Mouse (Mus musculus) hindbrain, embryonic 11.5 days (tissue): ENCODE results near the gene Gpr137. TPM values are rescaled to one million over a fixed set of nuclear protein-coding genes. Genes with fewer than 3 reads are reported as not detected.
A peak's percentile ranks its signal among the peaks of the same experiment; 100 is the strongest.

Experiments used
- ATAC-seq: fragments of 200-750 bp; cut with Nextera tagmentation; 2 replicates; pipeline ENCODE4 v1.8.0; 2017; ENCODE audit warnings: mild to moderate bottlenecking, moderate TSS enrichment, moderate library complexity; ENCODE audit not compliant: low FRiP score
- DNase-seq: peaks from one replicate; pipeline ENCODE4 v3.0.0-alpha.2; 2015; ENCODE audit warnings: low spot score
- H3K27ac ChIP-seq: fragments of 300-500 bp; sonication (generic); 2 replicates; pipeline ENCODE4 v1.5.1; 2014; ENCODE audit warnings: mild to moderate bottlenecking, low read depth, low read length
- H3K27me3 ChIP-seq: fragments of 300-500 bp; sonication (generic); 2 replicates; pipeline ENCODE4 v1.6.1; 2014; ENCODE audit warnings: mild to moderate bottlenecking, low read length, moderate library complexity, mixed read lengths; ENCODE audit not compliant: control insufficient read depth, insufficient read depth
- H3K36me3 ChIP-seq: fragments of 300-500 bp; sonication (generic); 2 replicates; pipeline ENCODE4 v1.6.1; 2014; ENCODE audit warnings: mild to moderate bottlenecking, low read length, moderate library complexity, mixed read lengths; ENCODE audit not compliant: control insufficient read depth, insufficient read depth
- H3K4me1 ChIP-seq: fragments of 300-500 bp; sonication (generic); replicated peaks from 2 replicates; pipeline ENCODE4 v1.6.1; 2014; ENCODE audit warnings: low read length, mixed read lengths; ENCODE audit not compliant: control insufficient read depth, insufficient read depth
- H3K4me2 ChIP-seq: fragments of 300-500 bp; sonication (generic); replicated peaks from 2 replicates; pipeline ENCODE4 v1.6.1; 2014; ENCODE audit warnings: mild to moderate bottlenecking, low read depth, low read length
- H3K4me3 ChIP-seq: fragments of 300-500 bp; sonication (generic); 2 replicates; pipeline ENCODE4 v1.5.1; 2014; ENCODE audit warnings: low read depth, low read length
- H3K9ac ChIP-seq: fragments of 300-500 bp; sonication (generic); 2 replicates; pipeline ENCODE4 v1.6.1; 2014; ENCODE audit warnings: low read depth, low read length
- H3K9me3 ChIP-seq: fragments of 300-500 bp; sonication (generic); 2 replicates; pipeline ENCODE4 v1.6.1; 2016; ENCODE audit warnings: low read length; ENCODE audit not compliant: control insufficient read depth
- WGBS: fragments of 180-500 bp; shearing (Covaris S2); extraction: QIAGEN DNeasy Blood & Tissue Kit; methylation state at CpG from one replicate; pipeline ENCODE4 v1.1.7; 2014; 5-methylcytosine and 5-hydroxymethylcytosine counted together
- polyA plus RNA-seq: library from polyadenylated mRNA; unstranded; fragments of >200 nt; fragmentation: Nextera tagmentation; extraction: Ambion mirVana; gene quantifications from 2 replicates; pipeline ENCODE4 v1.2.1, GENCODE M21; 2014

Gpr137 gene
- polyA plus RNA-seq, 1 experiment from 2014 or later: 27.9 TPM

GRCm38 (mm10) chr19:6975537-6976521 lies 33.5 kb upstream of the Gpr137 start, which contains the start of gene Plcb3:
Gene Plcb3, minus strand, starts transcription at chr19:6976470.
- no peak for ATAC-seq

GRCm38 (mm10) chr19:6974211-6975205 lies 32.2 kb upstream of the Gpr137 start, which contains the start of gene Ppp1r14b:
Gene Ppp1r14b, plus strand, starts transcription at chr19:6974968.
- peak within 1 kb of the TSS; percentile 93 for H3K27ac ChIP-seq
- peak within 1 kb of the TSS; percentile 88 for H3K9ac ChIP-seq
- peak; percentile 69 for ATAC-seq
- peak within 1 kb of the TSS; percentile 91 for H3K4me2 ChIP-seq
- peaks cover 7% of the 10 kb centered on the region; the same call in 1 of the 2 replicates for H3K36me3 ChIP-seq
- under 1% methylated on average over 69 of the region's 84 CpGs for WGBS
- H3K9me3 ChIP-seq: no peaks in the 10 kb centered on the region
- H3K4me3 ChIP-seq: peak within 1 kb of the TSS; percentile 88
- peak; percentile 92 for DNase-seq
- H3K4me1 ChIP-seq: peaks cover 12% of the 10 kb centered on the region
- H3K27me3 ChIP-seq: peaks cover 2% of the 10 kb centered on the region

More at GRCm38 (mm10) chr19:6975537-6976521, 33.5 kb upstream of the Gpr137 start, which contains the start of gene Plcb3:
- no peaks in the 10 kb centered on the region for H3K9me3 ChIP-seq
- DNase-seq: peak; percentile 82
- no peaks in the 10 kb centered on the region for H3K27me3 ChIP-seq
- WGBS: 1% methylated on average over 16 of the region's 16 CpGs
- H3K4me3 ChIP-seq: peak within 1 kb of the TSS; percentile 88
- H3K27ac ChIP-seq: peak within 1 kb of the TSS; percentile 93
- peak within 1 kb of the TSS; percentile 91 for H3K4me2 ChIP-seq
- peaks cover 8% of the 10 kb centered on the region for H3K4me1 ChIP-seq
- peak within 1 kb of the TSS; percentile 88 for H3K9ac ChIP-seq
- H3K36me3 ChIP-seq: peaks cover 7% of the 10 kb centered on the region; the same call in 1 of the 2 replicates

DNA sequence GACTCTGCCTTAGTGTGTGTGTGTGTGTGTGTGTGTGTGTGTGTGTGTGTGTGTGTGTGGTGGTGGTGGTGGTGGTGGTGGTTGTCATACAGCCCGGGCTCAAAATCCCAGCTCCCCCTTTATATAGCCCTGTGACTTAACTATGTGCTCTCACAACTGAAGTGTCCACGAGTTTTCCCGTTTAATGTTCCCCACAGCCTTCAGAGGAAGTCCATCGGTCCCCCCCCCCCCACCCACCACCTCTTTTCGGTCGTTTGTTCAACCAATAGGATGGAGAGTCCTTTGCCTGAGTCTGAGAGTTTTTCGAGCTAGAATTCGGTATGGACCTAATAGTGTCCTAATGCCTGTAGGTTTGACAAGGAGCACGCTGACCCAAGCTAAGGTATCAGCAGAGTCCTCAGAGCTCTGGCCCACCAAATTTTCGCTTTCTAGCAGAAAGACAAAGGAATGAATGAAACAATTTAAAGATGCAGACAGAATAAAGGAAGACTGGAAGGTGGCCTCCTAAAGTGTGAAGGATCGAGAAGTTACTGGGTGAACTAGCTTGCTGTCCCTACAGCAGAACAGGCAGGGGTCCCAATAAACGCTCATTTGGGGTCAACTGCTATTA lies 31.4 kb upstream of the Gpr137 start:
- peak overlapping the region; percentile 88 for H3K4me3 ChIP-seq
- ATAC-seq (no peak), DNase-seq (no peak)
- H3K27me3 ChIP-seq: peaks cover 8% of the 10 kb centered on the region
- no peaks in the 10 kb centered on the region for H3K9me3 ChIP-seq
- H3K4me2 ChIP-seq: peak overlapping the region; percentile 74
- peak overlapping the region; percentile 88 for H3K9ac ChIP-seq
- H3K4me1 ChIP-seq: peaks cover 12% of the 10 kb centered on the region
- H3K27ac ChIP-seq: 0 out of 2 replicates have a peak overlapping the region, but pooled peaks have one; percentile 93
- peaks cover 7% of the 10 kb centered on the region; the same call in 1 of the 2 replicates for H3K36me3 ChIP-seq
- 36% methylated on average over 12 of the region's 12 CpGs for WGBS

- Histone ChIP-seq H3K4me3 (no peak overlapping the region), H3K9ac (no peak overlapping the region), H3K27ac (no peak overlapping the region), H3K4me1 (peaks cover 8% of the 10 kb centered on the region), H3K27me3 (peaks cover 8% of the 10 kb centered on the region), H3K36me3 (no peaks in the 10 kb centered on the region), H3K4me2 (no peak overlapping the region), H3K9me3 (no peaks in the 10 kb centered on the region)
- WGBS: 77% methylated on average over 13 of the region's 13 CpGs
- DNase-seq (no peak), ATAC-seq (no peak)
These were observed 30.1 kb upstream of the Gpr137 start for GRCm38 (mm10) chr19:6972247-6972917.

- no peaks in the 10 kb centered on the region for H3K9me3 ChIP-seq
- H3K36me3 ChIP-seq: no peaks in the 10 kb centered on the region
These were observed 29.4 kb upstream of the Gpr137 start for GRCm38 (mm10) chr19:6971644-6972043.

GRCm38 (mm10) chr19:6970460-6971085 lies 28.3 kb upstream of the Gpr137 start:
- Histone ChIP-seq H3K4me3 (no peak overlapping the region), H3K36me3 (no peaks in the 10 kb centered on the region), H3K9ac (no peak overlapping the region), H3K27ac (no peak overlapping the region), H3K4me1 (peaks cover 5% of the 10 kb centered on the region), H3K27me3 (peaks cover 8% of the 10 kb centered on the region), H3K4me2 (no peak overlapping the region), H3K9me3 (no peaks in the 10 kb centered on the region)
- DNase-seq (no peak), ATAC-seq (no peak)
- 22% methylated on average over 9 of the region's 11 CpGs for WGBS

More at GRCm38 (mm10) chr19:6971644-6972043, 29.4 kb upstream of the Gpr137 start:
- DNase-seq (no peak), ATAC-seq (no peak)
- Histone ChIP-seq H3K27ac (no peak overlapping the region), H3K4me1 (peaks cover 5% of the 10 kb centered on the region), H3K27me3 (peaks cover 8% of the 10 kb centered on the region), H3K4me3 (no peak overlapping the region), H3K4me2 (no peak overlapping the region), H3K9ac (no peak overlapping the region)
- 29% methylated on average over 6 of the region's 6 CpGs for WGBS

- H3K27ac ChIP-seq: no peak overlapping the region
- peak; percentile 77 for DNase-seq
- ATAC-seq: peak; percentile 20; the same call in 1 of the 2 replicates
- no peaks in the 10 kb centered on the region for H3K9me3 ChIP-seq
- H3K27me3 ChIP-seq: peaks cover 8% of the 10 kb centered on the region
- peak overlapping the region; percentile 61; the same call in 1 of the 2 replicates for H3K9ac ChIP-seq
- H3K4me3 ChIP-seq: peak overlapping the region; percentile 38
- peaks cover 5% of the 10 kb centered on the region for H3K4me1 ChIP-seq
- under 1% methylated on average over 38 of the region's 55 CpGs for WGBS
- peak overlapping the region; percentile 54 for H3K4me2 ChIP-seq
- H3K36me3 ChIP-seq: no peaks in the 10 kb centered on the region
These were observed 27.5 kb upstream of the Gpr137 start for GRCm38 (mm10) chr19:6969665-6970381.
